Mouse (Mus musculus) heart, embryonic 10.5 days (tissue): ENCODE data around the gene Tcf7l2. TPM values are rescaled to one million over a fixed set of nuclear protein-coding genes. Genes with fewer than 3 reads are reported as not detected.
A peak's percentile ranks its signal among the peaks of the same experiment; 100 is the strongest.

ENCODE experiments used
- DNase-seq: peaks from one replicate; pipeline ENCODE4 v3.0.0-alpha.2; 2017; ENCODE audit warnings: low spot score
- H3K27ac ChIP-seq: fragments of 300-500 bp; sonication (generic); 2 replicates; pipeline ENCODE4 v1.5.1; 2016; ENCODE audit warnings: mild to moderate bottlenecking
- H3K27me3 ChIP-seq: fragments of 300-500 bp; sonication (generic); 2 replicates; pipeline ENCODE4 v1.6.1; 2016; ENCODE audit warnings: mild to moderate bottlenecking; ENCODE audit not compliant: poor library complexity, insufficient read depth, severe bottlenecking
- H3K36me3 ChIP-seq: fragments of 300-500 bp; sonication (generic); 2 replicates; pipeline ENCODE4 v1.6.1; 2016; ENCODE audit warnings: mild to moderate bottlenecking, moderate library complexity
- H3K4me1 ChIP-seq: fragments of 300-500 bp; sonication (generic); 2 replicates; pipeline ENCODE4 v1.6.1; 2016; ENCODE audit warnings: mild to moderate bottlenecking
- H3K4me3 ChIP-seq: fragments of 300-500 bp; sonication (generic); 2 replicates; pipeline ENCODE4 v1.5.1; 2016; ENCODE audit warnings: mild to moderate bottlenecking, moderate library complexity
- H3K9me3 ChIP-seq: fragments of 300-500 bp; sonication (generic); 2 replicates; pipeline ENCODE4 v1.6.1; 2016; ENCODE audit warnings: mild to moderate bottlenecking, moderate library complexity
- WGBS: fragments of 180-500 bp; shearing (Covaris S2); methylation state at CpG from one replicate; pipeline ENCODE4 v1.1.7; 2016; 5-methylcytosine and 5-hydroxymethylcytosine counted together
- polyA plus RNA-seq: library from polyadenylated mRNA; unstranded; fragments of >200 nt; fragmentation: Nextera tagmentation; extraction: Ambion mirVana; gene quantifications from 2 replicates; pipeline ENCODE4 v1.2.1, GENCODE M21; 2016

The Tcf7l2 gene
- polyA plus RNA-seq, 1 experiment from 2014 or later: 61.8 TPM

DNA sequence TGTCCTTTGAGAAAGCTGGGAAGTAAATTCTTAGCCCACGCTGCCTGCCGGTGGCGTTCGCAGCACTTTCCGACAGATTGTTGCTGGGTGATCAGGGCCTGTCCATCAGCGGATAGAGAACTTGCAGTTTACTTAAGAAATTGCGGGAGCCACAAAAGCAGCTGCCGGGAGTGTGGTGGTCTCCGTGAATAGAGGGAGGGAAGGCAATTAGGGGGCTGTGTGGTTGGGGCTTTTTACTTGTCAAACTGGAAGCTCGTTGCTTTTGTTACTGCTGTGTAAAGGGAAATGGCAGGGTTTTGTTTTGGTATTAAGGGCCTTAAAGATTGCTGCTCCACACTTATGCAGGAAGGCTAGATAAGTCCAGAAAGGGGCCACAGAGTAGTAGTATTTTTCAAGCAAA is 155.0 kb downstream of the Tcf7l2 start:
- no peak for DNase-seq
- H3K27me3 ChIP-seq: 0 out of 2 replicates have a peak, but pooled peaks cover 2% of the 10 kb centered on the region
- no peaks in the 10 kb centered on the region for H3K9me3 ChIP-seq
- peaks cover 33% of the 10 kb centered on the region for H3K4me1 ChIP-seq
- H3K4me3 ChIP-seq: peak overlapping the region; percentile 33; the same call in 1 of the 2 replicates
- H3K27ac ChIP-seq: peak overlapping the region; percentile 78
- WGBS: 12% methylated on average over 10 of the region's 10 CpGs
- H3K36me3 ChIP-seq: no peaks in the 10 kb centered on the region

DNA sequence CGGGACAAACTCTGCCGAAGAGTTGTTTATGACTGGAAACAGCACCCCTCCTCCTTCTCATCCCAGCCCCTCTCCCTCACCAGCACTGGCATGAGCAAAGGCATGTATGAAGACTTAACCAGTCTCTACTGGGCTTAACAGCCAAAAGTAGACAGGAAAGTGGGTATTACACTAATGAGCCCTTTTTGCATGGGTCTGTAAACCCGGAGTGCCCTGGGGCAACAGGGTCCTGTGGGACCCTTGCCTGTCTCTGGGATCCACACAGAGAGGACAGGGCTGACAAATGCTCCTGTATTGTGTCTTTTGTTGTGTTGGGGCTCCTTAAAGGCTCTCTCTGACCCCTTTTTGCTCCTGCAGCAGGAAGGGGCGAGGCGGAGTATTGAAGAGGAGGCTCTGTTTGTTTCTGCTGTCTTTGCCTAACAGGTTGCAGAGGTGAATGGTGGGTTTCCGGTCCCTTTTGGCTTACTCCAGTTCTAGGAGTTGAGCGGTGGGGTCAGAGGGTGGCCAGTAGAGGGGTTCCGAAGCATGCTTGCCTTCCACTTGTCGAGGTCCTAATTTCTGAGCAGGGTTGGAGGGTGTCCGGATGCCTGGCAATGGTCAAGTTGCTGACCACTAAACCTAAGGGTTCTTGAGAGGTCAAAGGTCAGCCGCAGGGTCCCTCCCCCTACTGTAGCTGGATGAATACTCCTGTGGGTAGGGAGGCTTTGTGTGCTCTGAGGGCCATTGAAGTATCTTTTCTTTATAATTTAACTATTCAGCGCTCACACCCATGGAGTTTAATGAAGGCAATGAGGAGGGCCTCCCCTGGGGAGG is 161.2 kb downstream of the Tcf7l2 start:
- no peak overlapping the region for H3K27ac ChIP-seq
- peaks cover 2% of the 10 kb centered on the region; the same call in 1 of the 2 replicates for H3K4me1 ChIP-seq
- DNase-seq: no peak
- no peaks in the 10 kb centered on the region for H3K27me3 ChIP-seq
- 87% methylated on average over 12 of the region's 12 CpGs for WGBS
- no peaks in the 10 kb centered on the region for H3K36me3 ChIP-seq
- no peak overlapping the region for H3K4me3 ChIP-seq
- H3K9me3 ChIP-seq: no peaks in the 10 kb centered on the region

DNA sequence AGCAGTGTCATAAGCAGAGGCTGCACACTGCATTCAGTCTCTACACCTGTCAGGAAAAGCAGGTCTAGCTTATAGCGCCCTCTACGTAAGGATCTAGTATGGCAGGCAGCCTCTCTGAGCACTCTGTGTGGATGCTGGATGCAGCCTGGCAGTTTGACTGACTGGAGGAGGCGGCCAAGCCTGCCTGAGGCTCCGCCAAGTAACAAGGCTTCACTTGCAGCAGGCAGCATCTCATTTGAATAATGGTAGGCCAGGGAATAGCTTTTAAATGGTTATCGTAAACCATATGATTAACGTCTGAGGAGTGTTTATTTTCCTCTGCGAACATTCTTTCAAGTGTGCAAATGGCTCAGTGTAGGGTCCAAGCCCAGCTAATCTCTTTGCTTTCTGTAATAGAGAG is 167.4 kb downstream of the Tcf7l2 start:
- H3K36me3 ChIP-seq: peaks cover 53% of the 10 kb centered on the region
- no peaks in the 10 kb centered on the region for H3K27me3 ChIP-seq
- DNase-seq: no peak
- 74% methylated on average over 7 of the region's 7 CpGs for WGBS
- no peak overlapping the region for H3K4me3 ChIP-seq
- H3K9me3 ChIP-seq: no peaks in the 10 kb centered on the region
- H3K27ac ChIP-seq: no peak overlapping the region
- no peaks in the 10 kb centered on the region for H3K4me1 ChIP-seq

DNA sequence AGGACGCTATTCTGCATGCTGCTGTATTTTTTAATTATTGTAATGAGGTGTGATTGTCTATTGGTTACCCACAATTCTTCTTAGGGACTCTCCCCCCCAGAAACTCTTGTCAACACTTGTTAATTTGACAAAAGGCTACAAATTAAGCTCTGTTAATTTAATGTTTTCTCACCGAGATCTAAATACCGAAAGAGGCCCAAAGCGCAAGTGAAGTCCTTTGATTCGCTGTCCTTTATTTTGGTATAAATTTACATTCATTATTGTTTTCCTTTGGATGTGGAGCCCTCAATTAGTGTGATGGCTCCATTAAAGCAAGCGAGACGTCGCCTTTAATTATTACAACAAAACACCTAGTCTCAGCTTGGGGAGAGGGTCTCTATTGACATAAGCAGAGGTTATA is 170.3 kb downstream of the Tcf7l2 start:
- Histone ChIP-seq H3K36me3 (peaks cover 61% of the 10 kb centered on the region), H3K4me3 (no peak overlapping the region), H3K9me3 (no peaks in the 10 kb centered on the region), H3K4me1 (no peaks in the 10 kb centered on the region), H3K27me3 (no peaks in the 10 kb centered on the region), H3K27ac (no peak overlapping the region)
- no peak for DNase-seq
- WGBS: 97% methylated on average over 8 of the region's 8 CpGs

DNA sequence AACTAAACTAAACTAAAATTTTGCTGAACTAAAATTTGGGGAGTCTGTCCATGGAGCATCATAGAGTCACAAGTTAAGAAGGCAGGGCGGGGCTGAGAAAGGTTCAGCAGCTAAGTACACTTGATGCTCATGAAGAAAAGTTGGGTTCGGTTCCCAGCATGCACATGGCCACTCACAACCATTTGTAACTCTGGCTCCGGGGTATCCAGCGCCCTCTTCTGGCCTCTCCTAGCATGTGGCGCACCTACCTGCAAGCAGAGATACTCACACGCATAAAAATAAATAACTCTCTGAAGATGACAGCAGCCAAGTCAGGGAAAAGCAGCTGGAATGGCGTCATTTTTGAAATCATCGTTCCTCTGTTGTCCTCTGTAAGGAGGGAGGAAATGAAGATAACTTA is 171.2 kb downstream of the Tcf7l2 start:
- no peaks in the 10 kb centered on the region for H3K9me3 ChIP-seq
- H3K4me1 ChIP-seq: no peaks in the 10 kb centered on the region
- H3K27me3 ChIP-seq: no peaks in the 10 kb centered on the region
- peaks cover 69% of the 10 kb centered on the region for H3K36me3 ChIP-seq
- no peak overlapping the region for H3K4me3 ChIP-seq
- no peak for DNase-seq
- WGBS: 92% methylated on average over 8 of the region's 8 CpGs
- H3K27ac ChIP-seq: no peak overlapping the region

DNA sequence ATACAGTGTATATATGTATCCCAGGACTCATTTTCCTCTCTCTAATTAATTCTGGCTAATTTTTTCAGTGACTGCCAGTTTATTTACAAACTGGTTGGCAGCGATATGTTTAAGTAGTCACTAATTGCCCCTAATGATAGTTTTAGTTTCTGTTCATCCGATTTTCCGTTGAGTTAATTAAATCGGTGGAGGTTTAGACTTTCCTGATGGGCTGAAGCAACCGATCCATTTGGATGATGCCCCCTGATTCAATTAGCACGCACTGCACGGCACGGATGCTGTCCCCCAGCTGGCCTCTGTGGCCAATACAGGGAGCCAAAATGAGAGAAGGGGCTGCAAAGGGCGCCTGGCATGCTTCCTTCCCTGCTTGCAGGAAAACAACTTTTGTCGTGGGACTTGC is 172.0 kb downstream of the Tcf7l2 start:
- DNase-seq: no peak
- 92% methylated on average over 10 of the region's 10 CpGs for WGBS
- Histone ChIP-seq H3K27me3 (no peaks in the 10 kb centered on the region), H3K27ac (no peak overlapping the region), H3K4me1 (no peaks in the 10 kb centered on the region), H3K4me3 (no peak overlapping the region), H3K36me3 (peaks cover 66% of the 10 kb centered on the region), H3K9me3 (no peaks in the 10 kb centered on the region)

DNA sequence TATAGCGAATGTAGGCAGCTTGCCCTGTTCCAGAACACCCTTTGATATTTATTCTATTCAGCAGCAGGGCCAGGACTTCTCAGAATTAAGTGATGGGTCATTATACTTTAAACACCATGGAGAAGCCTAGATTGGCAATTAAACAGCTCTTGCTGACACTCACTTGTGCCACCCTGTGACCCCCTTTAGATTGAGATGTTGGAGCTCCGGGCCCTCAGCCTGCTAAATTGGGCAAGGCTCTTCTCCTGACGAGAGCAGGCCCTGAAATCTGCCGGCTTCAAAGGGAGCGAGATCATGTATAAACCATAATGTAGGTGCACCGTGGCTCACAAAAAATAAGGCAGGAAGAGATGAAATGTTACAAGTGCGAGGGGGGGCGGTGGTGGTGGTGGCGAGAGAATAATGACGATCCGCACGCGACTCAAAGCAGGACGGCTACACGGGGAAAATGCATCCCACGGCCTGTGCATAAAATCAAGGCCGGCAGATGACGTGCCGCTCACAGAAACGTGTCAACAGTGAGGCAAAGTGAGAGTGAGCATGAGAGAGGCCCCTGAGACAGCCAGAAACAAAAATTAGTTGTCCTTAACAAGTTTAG is 173.1 kb downstream of the Tcf7l2 start:
- no peaks in the 10 kb centered on the region for H3K27me3 ChIP-seq

DNA sequence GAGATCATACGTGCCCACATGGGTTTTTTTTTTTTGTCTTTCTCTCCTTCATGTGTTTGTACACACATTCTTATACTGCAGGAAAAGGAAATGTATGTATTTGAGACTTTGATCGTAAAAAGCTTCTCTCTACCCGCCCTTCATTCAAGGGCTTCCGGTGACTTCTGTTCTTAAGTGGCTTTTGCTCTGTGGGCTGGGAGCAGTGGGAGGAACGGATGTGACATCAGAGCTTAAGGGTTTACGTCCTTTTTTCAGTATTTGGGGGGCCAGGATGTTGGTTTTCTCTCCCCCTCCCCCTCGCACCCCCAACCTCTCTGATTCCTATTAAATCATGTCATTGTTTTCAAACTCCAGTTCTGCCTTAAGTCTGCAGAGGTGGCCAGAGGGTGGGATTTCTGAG is 173.9 kb downstream of the Tcf7l2 start:
- no peak overlapping the region for H3K4me3 ChIP-seq
- no peak overlapping the region for H3K27ac ChIP-seq
- peaks cover 70% of the 10 kb centered on the region for H3K36me3 ChIP-seq
- H3K27me3 ChIP-seq: no peaks in the 10 kb centered on the region
- no peak for DNase-seq
- H3K4me1 ChIP-seq: no peaks in the 10 kb centered on the region
- no peaks in the 10 kb centered on the region for H3K9me3 ChIP-seq
- 84% methylated on average over 7 of the region's 7 CpGs for WGBS

More for the DNA sequence above, 173.1 kb downstream of the Tcf7l2 start:
- peaks cover 69% of the 10 kb centered on the region for H3K36me3 ChIP-seq
- WGBS: 90% methylated on average over 20 of the region's 20 CpGs
- no peaks in the 10 kb centered on the region for H3K9me3 ChIP-seq
- no peak overlapping the region for H3K27ac ChIP-seq
- no peaks in the 10 kb centered on the region for H3K4me1 ChIP-seq
- no peak overlapping the region for H3K4me3 ChIP-seq
- DNase-seq: no peak

DNA sequence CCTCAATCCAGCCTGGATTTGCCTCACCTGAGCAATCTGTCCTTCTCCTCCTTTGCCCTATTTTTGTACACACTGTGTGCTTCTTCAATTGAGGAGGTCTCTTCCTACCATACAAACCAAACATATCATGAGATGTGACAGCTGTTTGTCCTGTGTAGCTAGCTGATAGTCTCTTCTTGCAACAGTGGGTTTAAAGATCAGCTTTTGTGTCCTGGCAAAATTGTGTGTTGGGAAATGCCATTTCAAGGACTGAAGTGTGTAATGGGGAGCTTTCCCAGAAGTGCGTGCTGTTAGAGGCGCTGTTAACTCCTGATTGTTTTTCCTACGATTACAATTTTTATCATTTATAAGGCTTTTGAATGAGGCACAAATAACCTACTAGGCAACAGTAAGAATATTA is 174.6 kb downstream of the Tcf7l2 start:
- Histone ChIP-seq H3K27me3 (no peaks in the 10 kb centered on the region), H3K27ac (no peak overlapping the region), H3K4me1 (no peaks in the 10 kb centered on the region), H3K9me3 (no peaks in the 10 kb centered on the region), H3K4me3 (no peak overlapping the region), H3K36me3 (peaks cover 70% of the 10 kb centered on the region)
- WGBS: 89% methylated on average over 3 of the region's 3 CpGs
- no peak for DNase-seq

DNA sequence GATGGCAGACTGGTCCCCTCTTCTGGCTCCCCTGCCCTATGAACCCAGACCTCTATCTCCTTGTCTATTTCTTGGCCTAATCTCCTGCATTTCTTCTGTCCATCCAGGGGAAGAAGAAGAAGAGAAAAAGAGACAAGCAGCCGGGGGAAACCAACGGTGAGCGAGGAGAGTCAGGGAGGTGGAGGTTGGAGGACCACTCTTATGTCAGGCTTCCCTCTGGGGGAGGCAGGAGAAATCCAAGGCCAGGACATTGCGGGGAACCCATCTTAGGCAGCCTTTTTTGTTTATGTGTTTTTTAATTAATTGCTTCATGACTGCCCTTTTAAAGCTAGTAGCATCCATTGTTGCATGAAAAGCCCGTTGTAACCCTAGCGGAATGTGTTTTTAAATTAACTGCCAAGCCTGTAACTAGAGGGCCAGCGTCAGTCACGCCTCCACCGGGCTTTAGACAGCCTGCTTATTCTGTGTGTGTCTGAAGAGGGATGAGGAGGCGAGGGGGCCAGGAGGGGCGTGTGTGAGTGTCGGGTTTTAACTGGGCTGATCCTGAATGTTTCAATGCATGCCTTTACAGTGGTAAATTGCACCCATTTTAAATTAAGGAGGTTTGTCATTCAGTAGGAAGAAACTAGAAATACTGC is 182.3 kb downstream of the Tcf7l2 start:
- peak; percentile 75 for DNase-seq
- Histone ChIP-seq H3K36me3 (peaks cover 54% of the 10 kb centered on the region), H3K27ac (0 out of 2 replicates have a peak overlapping the region, but pooled peaks have one; percentile 13), H3K9me3 (no peaks in the 10 kb centered on the region), H3K4me3 (no peak overlapping the region), H3K27me3 (no peaks in the 10 kb centered on the region), H3K4me1 (peaks cover 12% of the 10 kb centered on the region; the same call in 1 of the 2 replicates)
- 61% methylated on average over 12 of the region's 12 CpGs for WGBS

DNA sequence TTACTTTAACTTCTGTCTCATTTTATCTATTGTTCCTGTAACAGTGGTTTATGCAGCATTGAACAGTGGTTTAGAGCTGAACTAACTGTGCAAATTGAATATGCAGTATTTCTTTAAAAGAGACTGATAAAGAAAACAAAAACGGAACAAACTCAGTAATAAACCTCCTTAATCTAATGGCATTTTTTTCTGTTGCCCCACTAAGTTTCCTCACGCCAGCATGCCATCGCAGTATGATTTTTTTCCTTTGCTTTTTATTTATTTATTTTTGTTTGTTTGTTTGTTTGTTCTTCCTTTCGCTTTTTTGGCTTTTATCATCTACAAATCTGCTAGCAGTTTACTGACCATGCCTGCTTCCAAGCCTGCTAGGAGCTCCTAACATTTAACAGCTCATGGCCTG is 183.2 kb downstream of the Tcf7l2 start:
- peaks cover 20% of the 10 kb centered on the region for H3K4me1 ChIP-seq
- DNase-seq: no peak
- WGBS: 82% methylated on average over 4 of the region's 4 CpGs
- no peaks in the 10 kb centered on the region for H3K27me3 ChIP-seq
- H3K4me3 ChIP-seq: no peak overlapping the region
- H3K27ac ChIP-seq: no peak overlapping the region
- peaks cover 54% of the 10 kb centered on the region for H3K36me3 ChIP-seq
- no peaks in the 10 kb centered on the region for H3K9me3 ChIP-seq

DNA sequence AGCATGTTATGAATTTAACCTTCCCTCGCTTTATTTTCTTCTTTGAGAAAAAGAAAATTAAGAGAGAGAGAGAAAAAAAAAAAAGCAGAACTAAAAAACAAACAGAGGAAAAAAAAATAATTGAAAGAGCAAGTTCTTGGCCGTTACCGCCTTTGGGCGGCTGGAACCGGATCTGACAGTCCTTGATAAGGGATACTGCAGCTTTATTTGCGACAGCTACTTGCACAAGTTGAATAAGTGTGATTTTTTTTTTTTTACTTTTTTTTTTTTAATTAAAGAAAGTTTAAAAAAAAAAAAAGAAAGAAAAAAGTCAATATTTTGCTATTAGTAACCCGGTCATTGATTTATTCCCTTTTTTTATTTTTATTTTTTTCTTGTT is 183.8 kb downstream of the Tcf7l2 start:
- no peak overlapping the region for H3K27ac ChIP-seq
- DNase-seq: peak; percentile 90
- 57% methylated on average over 7 of the region's 7 CpGs for WGBS

More for the DNA sequence above, 183.8 kb downstream of the Tcf7l2 start:
- Histone ChIP-seq H3K4me3 (no peak overlapping the region), H3K27me3 (no peaks in the 10 kb centered on the region), H3K36me3 (peaks cover 51% of the 10 kb centered on the region), H3K4me1 (peaks cover 25% of the 10 kb centered on the region), H3K9me3 (no peaks in the 10 kb centered on the region)
